ENCODE assay signal across 16 mouse cellular contexts in the genomic region with DNA sequence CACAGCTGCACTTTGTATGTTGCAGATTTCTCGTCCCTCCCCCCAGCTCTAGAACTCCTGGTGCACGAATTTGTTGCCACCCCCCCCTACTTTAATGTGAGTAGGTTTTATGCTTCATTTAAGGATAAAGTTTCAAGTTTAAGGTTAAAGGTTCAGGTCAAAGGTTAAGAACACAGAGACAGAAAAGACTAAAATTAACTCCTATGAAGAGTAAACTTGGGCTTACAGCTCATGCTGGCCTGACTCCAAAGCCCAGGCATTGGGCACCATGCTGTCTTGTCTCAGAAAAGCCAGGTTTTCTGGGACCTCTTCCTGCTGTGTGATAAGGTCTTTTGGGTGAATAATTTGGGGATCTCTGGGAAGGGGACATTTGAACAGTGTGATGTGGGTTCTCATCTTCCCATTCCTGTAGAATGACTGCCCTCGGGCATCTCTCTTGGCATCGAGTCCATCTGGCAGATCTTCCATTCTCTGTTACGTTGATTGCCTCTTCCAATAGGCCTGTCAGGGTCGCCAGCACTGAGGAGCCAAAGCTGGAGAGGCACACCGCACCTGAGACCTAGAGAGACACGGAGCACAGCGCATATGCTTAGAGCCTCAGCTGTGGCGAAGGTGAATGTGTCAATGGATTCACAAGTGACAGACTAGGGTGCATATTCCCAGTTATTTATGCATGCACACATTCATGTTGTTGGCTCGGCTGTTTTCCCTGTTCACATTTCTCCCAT.
DNase-seq lines count a peak whose midpoint lies in the region; ATAC-seq and TF ChIP-seq lines count a peak whose summit lies in the region.
"Had no signal": no experiment of that assay in that cellular context is flagged by ENCODE, and none has a peak within 500 bp of the region (broad histone marks: within the 10 kb centered on the region; RNA-seq: fewer than 3 reads in every experiment).

No protein-coding gene starts in this region.

- 63% methylated on average over 11 of the region's 11 CpGs for WGBS in forebrain, embryonic 15.5 days
- 80% methylated on average over 11 of the region's 11 CpGs for WGBS in forebrain, embryonic 12.5 days
- WGBS in kidney, adult 2 months, result 82% methylated on average over 11 of the region's 11 CpGs
- 81% methylated on average over 11 of the region's 11 CpGs for WGBS in midbrain, postnatal 0 days
- WGBS in midbrain, embryonic 15.5 days, result 77% methylated on average over 11 of the region's 11 CpGs

- no peak overlapping the region for H3K9ac ChIP-seq in forebrain, embryonic 15.5 days (replicated peaks)
- H3K9ac ChIP-seq in forebrain, embryonic 12.5 days, result no peak overlapping the region
- H3K9ac ChIP-seq in midbrain, postnatal 0 days (replicated peaks; ENCODE audit: low read length, poor library complexity, severe bottlenecking), result no peak overlapping the region
- no peak overlapping the region for H3K9ac ChIP-seq in midbrain, embryonic 15.5 days
- H3K9ac ChIP-seq: heart, embryonic 12.5 days; hindbrain, embryonic 15.5 days had no signal

- 0 out of 2 replicates have a peak, but pooled peaks have one; percentile 64 for ATAC-seq in forebrain, embryonic 15.5 days (replicated peaks)
- no peak for ATAC-seq in forebrain, embryonic 12.5 days (ENCODE audit: low FRiP score)
- ATAC-seq in midbrain, postnatal 0 days (ENCODE audit: low FRiP score), result no peak
- ATAC-seq in midbrain, embryonic 15.5 days (replicated peaks), result no peak

- peaks cover 13% of the 10 kb centered on the region; the same call in 1 of the 2 replicates for H3K4me1 ChIP-seq in forebrain, embryonic 15.5 days
- peaks cover 9% of the 10 kb centered on the region for H3K4me1 ChIP-seq in forebrain, embryonic 12.5 days
- H3K4me1 ChIP-seq in kidney, adult 2 months (ENCODE audit: control insufficient read depth, insufficient read depth, low read length), result no peaks in the 10 kb centered on the region
- no peaks in the 10 kb centered on the region for H3K4me1 ChIP-seq in midbrain, postnatal 0 days (ENCODE audit: insufficient read depth, low read length)
- H3K4me1 ChIP-seq in midbrain, embryonic 15.5 days, result peaks cover 10% of the 10 kb centered on the region

- no peak overlapping the region for H3K4me3 ChIP-seq in forebrain, embryonic 15.5 days
- H3K4me3 ChIP-seq in forebrain, embryonic 12.5 days (replicated peaks), result no peak overlapping the region
- no peak overlapping the region for H3K4me3 ChIP-seq in kidney, adult 2 months (ENCODE audit: insufficient read depth, low read depth, low read length)
- H3K4me3 ChIP-seq in midbrain, postnatal 0 days (ENCODE audit: low read depth, low read length), result no peak overlapping the region
- no peak overlapping the region for H3K4me3 ChIP-seq in midbrain, embryonic 15.5 days
- H3K4me3 ChIP-seq: embryonic facial prominence, embryonic 10.5 days; heart, embryonic 12.5 days; hindbrain, embryonic 15.5 days had no signal

- H3K4me2 ChIP-seq in forebrain, embryonic 15.5 days (replicated peaks), result no peak overlapping the region
- no peak overlapping the region for H3K4me2 ChIP-seq in forebrain, embryonic 12.5 days
- H3K4me2 ChIP-seq in midbrain, postnatal 0 days (ENCODE audit: low read depth, low read length, poor library complexity, severe bottlenecking), result no peak overlapping the region
- no peak overlapping the region for H3K4me2 ChIP-seq in midbrain, embryonic 15.5 days
- H3K4me2 ChIP-seq: heart, embryonic 12.5 days; hindbrain, embryonic 15.5 days had no signal

- H3K9me3 ChIP-seq in forebrain, embryonic 15.5 days, result no peaks in the 10 kb centered on the region
- no peaks in the 10 kb centered on the region for H3K9me3 ChIP-seq in forebrain, embryonic 12.5 days
- H3K9me3 ChIP-seq in midbrain, postnatal 0 days (ENCODE audit: low read length), result no peaks in the 10 kb centered on the region
- H3K9me3 ChIP-seq in midbrain, embryonic 15.5 days, result no peaks in the 10 kb centered on the region
- H3K9me3 ChIP-seq: embryonic facial prominence, embryonic 10.5 days; heart, embryonic 12.5 days; hindbrain, embryonic 15.5 days had no signal

- TF ChIP-seq POLR2A in kidney, adult 2 months (IDR thresholded peaks at IDR 0.05; ENCODE audit: low read depth, low read length), result no peak

- peak; percentile 65 to 72 for DNase-seq in cerebellum, postnatal 14 days
- no peak for DNase-seq in cerebellum, adult 11-12 months
- DNase-seq in kidney, adult 2 months, result peak; percentile 20
- DNase-seq in kidney, postnatal 10 days, result no peak
- DNase-seq in midbrain, postnatal 0 days (ENCODE audit: low spot score), result peak; percentile 24
- DNase-seq: adrenal gland, postnatal 10 days; cerebellum, adult 18-20 months; cerebellum, postnatal 25 days; gastrocnemius, postnatal 14 days; kidney, adult 11 months had no signal

- no peaks in the 10 kb centered on the region for H3K27me3 ChIP-seq in forebrain, embryonic 15.5 days
- H3K27me3 ChIP-seq in forebrain, embryonic 12.5 days, result 0 out of 2 replicates have a peak, but pooled peaks cover 5% of the 10 kb centered on the region
- H3K27me3 ChIP-seq in kidney, adult 2 months (replicated peaks; ENCODE audit: control insufficient read depth, insufficient read depth, low read length), result no peaks in the 10 kb centered on the region
- no peaks in the 10 kb centered on the region for H3K27me3 ChIP-seq in midbrain, postnatal 0 days (ENCODE audit: insufficient read depth, low read length)
- H3K27me3 ChIP-seq in midbrain, embryonic 15.5 days (replicated peaks), result no peaks in the 10 kb centered on the region
- H3K27me3 ChIP-seq: heart, embryonic 12.5 days; hindbrain, embryonic 15.5 days had no signal

- H3K27ac ChIP-seq in forebrain, embryonic 15.5 days (replicated peaks), result no peak overlapping the region
- no peak overlapping the region for H3K27ac ChIP-seq in forebrain, embryonic 12.5 days
- no peak overlapping the region for H3K27ac ChIP-seq in kidney, adult 2 months (ENCODE audit: insufficient read depth, low read depth, low read length)
- no peak overlapping the region for H3K27ac ChIP-seq in midbrain, postnatal 0 days (ENCODE audit: low read depth, low read length)
- no peak overlapping the region for H3K27ac ChIP-seq in midbrain, embryonic 15.5 days
- H3K27ac ChIP-seq: embryonic facial prominence, embryonic 10.5 days; hindbrain, embryonic 15.5 days had no signal

- H3K36me3 ChIP-seq in forebrain, embryonic 15.5 days, result no peaks in the 10 kb centered on the region
- no peaks in the 10 kb centered on the region for H3K36me3 ChIP-seq in forebrain, embryonic 12.5 days (replicated peaks)
- no peaks in the 10 kb centered on the region for H3K36me3 ChIP-seq in kidney, adult 2 months (ENCODE audit: control insufficient read depth, insufficient read depth, low read length)
- H3K36me3 ChIP-seq in midbrain, postnatal 0 days (ENCODE audit: insufficient read depth, low read length), result no peaks in the 10 kb centered on the region
- no peaks in the 10 kb centered on the region for H3K36me3 ChIP-seq in midbrain, embryonic 15.5 days (replicated peaks)
- H3K36me3 ChIP-seq: embryonic facial prominence, embryonic 10.5 days; heart, embryonic 12.5 days; hindbrain, embryonic 15.5 days had no signal

- no peak for TF ChIP-seq CTCF in kidney, adult 2 months (conservative IDR thresholded peaks at IDR 0.05; ENCODE audit: insufficient read depth, insufficient read length, low read depth, low read length)
- TF ChIP-seq CTCF in midbrain, postnatal 0 days (IDR thresholded peaks at IDR 0.05), result no peak

Comparison
In these comparisons a context has a peak if more than half of its experiments do, and no peak if none do; other contexts are left out.
1. DNase-seq: peak in cerebellum, postnatal 14 days (2 of 2), kidney, adult 2 months (single experiment) and midbrain, postnatal 0 days (single experiment); none in cerebellum, adult 11-12 months (single experiment) and kidney, postnatal 10 days (single experiment).